Mouse (Mus musculus): ENCODE data around the gene Nid1. TPM values are rescaled to one million over a fixed set of nuclear protein-coding genes. Genes with fewer than 3 reads are reported as not detected.

The Nid1 gene
- under 1 TPM; 0.06 to 0.43 TPM for polyA plus RNA-seq (2017; shearing (Covaris generic))

GRCm38 (mm10) chr13:13437460-13438015, at the start of gene Nid1:
TSS of gene Nid1 (plus strand) at chr13:13437551.

DNA sequence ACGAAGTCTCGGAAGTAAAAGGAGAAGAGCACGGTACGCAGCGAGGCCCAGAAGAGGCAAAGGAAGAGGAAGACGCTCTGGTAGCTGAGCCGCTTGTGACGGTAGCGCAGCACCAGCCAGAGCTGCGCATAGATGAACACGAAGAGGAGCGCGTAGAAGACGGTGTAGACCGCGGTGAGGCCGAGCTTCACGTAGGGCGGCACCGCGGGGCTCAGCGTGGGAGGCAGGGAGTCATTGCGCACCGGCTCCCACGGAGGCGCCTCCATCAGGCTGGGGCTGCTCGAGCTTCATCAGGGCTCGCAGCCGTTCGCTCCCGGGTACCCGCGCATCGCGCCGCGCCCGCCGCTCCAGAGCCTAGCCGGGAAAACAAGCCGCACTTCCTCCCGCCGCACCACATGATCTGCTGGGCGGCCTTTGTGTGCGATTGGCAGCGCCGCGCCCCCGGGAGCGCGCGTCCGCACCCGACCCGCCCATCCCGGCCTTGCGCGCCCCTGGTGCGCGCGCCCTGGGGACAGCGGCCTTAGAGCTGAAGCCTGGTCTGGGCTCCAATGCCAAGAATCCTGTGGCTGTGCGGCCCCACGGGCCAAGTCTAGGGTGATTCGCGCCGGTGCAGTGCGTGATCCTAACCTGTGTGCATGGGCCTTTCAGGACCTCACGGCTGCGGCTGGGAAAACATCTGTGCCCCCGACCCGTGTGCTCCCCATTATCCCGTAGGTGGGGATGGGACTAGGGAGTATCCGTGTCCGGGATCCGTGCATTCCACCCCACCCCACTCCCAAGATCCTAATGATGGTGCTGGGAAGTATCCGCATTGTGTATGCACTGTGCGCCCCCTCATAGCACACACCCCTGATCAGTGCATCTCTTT, 43.9 kb upstream of the Nid1 start, which contains the start of gene Gpr137b:
Gpr137b (minus strand) TSS at position 787 of the 868 bp plus-strand sequence.

Other genes with a start within 250 kb of the Nid1 start
- gene Gpr137b, start 43.5 kb upstream of the Nid1 start, polyA plus RNA-seq (2017; shearing (Covaris generic)): 1 to 10 TPM; 4.2 to 6.2 TPM
- gene Lyst, start 152.8 kb downstream of the Nid1 start, polyA plus RNA-seq (2017; shearing (Covaris generic)): 10 to 100 TPM in 1 of 2 experiments, 1 to 10 TPM in 1; 7.8 to 27.1 TPM